Mouse (Mus musculus) E14TG2a.4 (cell line): ENCODE data around the gene Abtb1.

Experiments used
- H3K27me3 ChIP-seq: 2 replicates; pipeline ENCODE4 v1.6.1; 2014; ENCODE audit warnings: low read length, control low read depth; ENCODE audit not compliant: insufficient read depth
- H3K36me3 ChIP-seq: 2 replicates; pipeline ENCODE4 v1.6.1; 2014; ENCODE audit warnings: low read length, control low read depth; ENCODE audit not compliant: insufficient read depth
- H3K4me1 ChIP-seq: replicated peaks from 2 replicates; pipeline ENCODE4 v1.6.1; 2014; ENCODE audit warnings: low read depth, low read length, control low read depth
- H3K4me3 ChIP-seq: replicated peaks from 2 replicates; pipeline ENCODE4 v1.5.1; 2014; ENCODE audit warnings: mild to moderate bottlenecking, low read length
- H3K9me3 ChIP-seq: 2 replicates; pipeline ENCODE4 v1.6.1; 2014; ENCODE audit warnings: low read length, control low read depth
- CTCF ChIP-seq: conservative IDR thresholded peaks from 2 replicates; pipeline ENCODE4 v1.5.1; 2014; ENCODE audit warnings: low read length
- NANOG ChIP-seq: IDR thresholded peaks from 2 replicates; pipeline ENCODE4 v1.6.1; 2014; ENCODE audit warnings: borderline replicate concordance, low read length, mixed read lengths
- POU5F1 ChIP-seq: IDR thresholded peaks from 2 replicates; pipeline ENCODE4 v1.6.1; 2014; ENCODE audit warnings: low read length, borderline replicate concordance

Abtb1 gene

GRCm38 (mm10) chr6:88793243-88793642, 48.5 kb downstream of the Abtb1 start:
- H3K4me1 ChIP-seq = peaks cover 8% of the 10 kb centered on the region; the same call in 1 of the 2 replicates
- peaks cover 9% of the 10 kb centered on the region for H3K27me3 ChIP-seq
- H3K36me3 ChIP-seq = no peaks in the 10 kb centered on the region
- TF ChIP-seq NANOG = no peak
- no peak for TF ChIP-seq POU5F1
- no peak for TF ChIP-seq CTCF
- no peaks in the 10 kb centered on the region for H3K9me3 ChIP-seq
- H3K4me3 ChIP-seq = no peak overlapping the region

GRCm38 (mm10) chr6:88792147-88792691, 49.6 kb downstream of the Abtb1 start:
- Histone ChIP-seq H3K4me3 (no peak overlapping the region), H3K4me1 (peaks cover 13% of the 10 kb centered on the region; the same call in 1 of the 2 replicates), H3K9me3 (no peaks in the 10 kb centered on the region), H3K36me3 (no peaks in the 10 kb centered on the region), H3K27me3 (peaks cover 13% of the 10 kb centered on the region)
- TF ChIP-seq POU5F1 = no peak
- no peak for TF ChIP-seq NANOG
- no peak for TF ChIP-seq CTCF

- peaks cover 14% of the 10 kb centered on the region for H3K27me3 ChIP-seq
- H3K4me1 ChIP-seq = peaks cover 16% of the 10 kb centered on the region; the same call in 1 of the 2 replicates
- H3K9me3 ChIP-seq = no peaks in the 10 kb centered on the region
- H3K36me3 ChIP-seq = no peaks in the 10 kb centered on the region
- no peak overlapping the region for H3K4me3 ChIP-seq
- TF ChIP-seq NANOG (no peak), POU5F1 (no peak), CTCF (no peak)
Measured at GRCm38 (mm10) chr6:88791299-88791698, 50.5 kb downstream of the Abtb1 start.

GRCm38 (mm10) chr6:88788219-88788618, 53.6 kb downstream of the Abtb1 start:
- no peaks in the 10 kb centered on the region for H3K9me3 ChIP-seq
- H3K36me3 ChIP-seq = no peaks in the 10 kb centered on the region
- peaks cover 14% of the 10 kb centered on the region for H3K27me3 ChIP-seq
- H3K4me3 ChIP-seq = no peak overlapping the region
- TF ChIP-seq CTCF = no peak
- no peak for TF ChIP-seq NANOG
- no peak for TF ChIP-seq POU5F1
- peaks cover 26% of the 10 kb centered on the region for H3K4me1 ChIP-seq

- Histone ChIP-seq H3K27me3 (peaks cover 14% of the 10 kb centered on the region), H3K9me3 (no peaks in the 10 kb centered on the region), H3K36me3 (no peaks in the 10 kb centered on the region), H3K4me1 (peaks cover 33% of the 10 kb centered on the region), H3K4me3 (no peak overlapping the region)
- TF ChIP-seq CTCF (no peak), NANOG (no peak), POU5F1 (no peak)
Measured at GRCm38 (mm10) chr6:88787496-88787895, 54.3 kb downstream of the Abtb1 start.

GRCm38 (mm10) chr6:88786732-88787445, 54.9 kb downstream of the Abtb1 start:
- Histone ChIP-seq H3K36me3 (no peaks in the 10 kb centered on the region), H3K9me3 (no peaks in the 10 kb centered on the region), H3K4me1 (peaks cover 39% of the 10 kb centered on the region), H3K27me3 (peaks cover 14% of the 10 kb centered on the region), H3K4me3 (no peak overlapping the region)
- TF ChIP-seq POU5F1 (no peak), NANOG (no peak), CTCF (no peak)
